Mouse (Mus musculus) heart, embryonic 14.5 days (tissue): ENCODE measurements around the gene Cdon. TPM values are rescaled to one million over a fixed set of nuclear protein-coding genes. Genes with fewer than 3 reads are reported as not detected.
A peak's percentile ranks its signal among the peaks of the same experiment; 100 is the strongest.

Experiments used
- ATAC-seq: fragments of 200-750 bp; cut with Nextera tagmentation; 2 replicates; pipeline ENCODE4 v1.8.0; 2017; ENCODE audit warnings: low read depth, moderate TSS enrichment; ENCODE audit not compliant: insufficient number of reproducible peaks, insufficient read depth, low FRiP score
- H3K27ac ChIP-seq, 2 experiments: fragments of 200-500 bp in 1 of 2; fragments of 300-500 bp in 1 of 2; sonication (generic) in 1 of 2; replicated peaks in 1 of 2; 2 replicates each; pipeline ENCODE4 v1.5.1; 2012 to 2014; ENCODE audit warnings: low read depth in 2 of 2, low read length in 2 of 2, control low read depth in 1 of 2, mild to moderate bottlenecking in 1 of 2, mixed read lengths in 1 of 2; ENCODE audit not compliant: control insufficient read depth in 1 of 2, insufficient read depth in 1 of 2
- H3K27me3 ChIP-seq: fragments of 300-500 bp; sonication (generic); 2 replicates; pipeline ENCODE4 v1.6.1; 2014; ENCODE audit warnings: mild to moderate bottlenecking, low read length, control low read depth; ENCODE audit not compliant: control insufficient read depth, insufficient read depth
- H3K36me3 ChIP-seq: fragments of 300-500 bp; sonication (generic); 2 replicates; pipeline ENCODE4 v1.6.1; 2014; ENCODE audit warnings: mild to moderate bottlenecking, control low read depth, low read length, mixed read lengths; ENCODE audit not compliant: control insufficient read depth, insufficient read depth
- H3K4me1 ChIP-seq, 2 experiments: fragments of 200-500 bp in 1 of 2; fragments of 300-500 bp in 1 of 2; sonication (generic) in 1 of 2; 2 replicates each; pipeline ENCODE4 v1.6.1; 2012 to 2014; ENCODE audit warnings: low read length in 2 of 2, control low read depth in 1 of 2, mixed read lengths in 1 of 2; ENCODE audit not compliant: control insufficient read depth in 2 of 2, insufficient read depth in 2 of 2
- H3K4me2 ChIP-seq: fragments of 300-500 bp; sonication (generic); 2 replicates; pipeline ENCODE4 v1.6.1; 2014; ENCODE audit warnings: mild to moderate bottlenecking, low read length
- H3K4me3 ChIP-seq, 2 experiments: fragments of 200-500 bp in 1 of 2; fragments of 300-500 bp in 1 of 2; sonication (generic) in 1 of 2; 2 replicates each; pipeline ENCODE4 v1.5.1; 2012 to 2014; ENCODE audit warnings: low read length in 2 of 2, mild to moderate bottlenecking in 2 of 2, control low read depth in 1 of 2, low read depth in 1 of 2, moderate library complexity in 1 of 2; ENCODE audit not compliant: control insufficient read depth in 1 of 2, insufficient read depth in 1 of 2
- H3K9ac ChIP-seq: fragments of 300-500 bp; sonication (generic); 2 replicates; pipeline ENCODE4 v1.6.1; 2014; ENCODE audit warnings: mild to moderate bottlenecking, low read length
- H3K9me3 ChIP-seq: fragments of 300-500 bp; sonication (generic); 2 replicates; pipeline ENCODE4 v1.6.1; 2016; ENCODE audit warnings: low read length, control low read depth; ENCODE audit not compliant: control insufficient read depth
- WGBS: fragments of 180-500 bp; shearing (Covaris S2); extraction: QIAGEN DNeasy Blood & Tissue Kit; methylation state at CpG from one replicate; pipeline ENCODE4 v1.1.7; 2014; 5-methylcytosine and 5-hydroxymethylcytosine counted together
- polyA plus RNA-seq: library from polyadenylated mRNA; unstranded; fragments of >200 nt; fragmentation: Nextera tagmentation; extraction: Ambion mirVana; gene quantifications from 2 replicates; pipeline ENCODE4 v1.2.1, GENCODE M21; 2014

Gene Cdon
- polyA plus RNA-seq, 1 experiment from 2014 or later, result 8.1 TPM

DNA sequence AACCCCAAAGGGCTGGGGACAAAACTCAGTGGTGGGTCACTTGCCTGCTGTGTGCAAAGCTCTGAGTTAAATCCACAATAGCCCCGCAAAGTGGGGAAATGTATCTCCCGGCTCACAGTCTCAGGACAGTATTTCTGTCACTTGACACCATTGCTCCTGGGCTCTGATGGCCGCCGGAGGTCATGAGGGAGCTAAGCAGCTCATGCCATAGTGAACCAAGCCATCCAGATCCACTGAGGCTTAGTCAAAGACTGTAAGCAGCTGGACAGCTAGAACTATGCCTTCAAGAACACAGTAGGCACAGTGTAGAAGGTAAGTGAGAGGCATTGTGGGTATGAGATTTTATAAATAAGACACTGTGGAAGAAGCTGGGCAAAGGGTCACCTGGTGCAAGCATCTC lies 74.0 kb downstream of the Cdon start:
- ATAC-seq, result no peak

GRCm38 (mm10) chr9:35495471-35495870 lies 74.5 kb downstream of the Cdon start:
- Histone ChIP-seq H3K9ac (no peak overlapping the region), H3K27me3 (no peaks in the 10 kb centered on the region), H3K9me3 (no peaks in the 10 kb centered on the region), H3K4me3 (no peak overlapping the region), H3K4me1 (no peaks in the 10 kb centered on the region), H3K36me3 (peaks cover 39% of the 10 kb centered on the region; the same call in 1 of the 2 replicates), H3K4me2 (no peak overlapping the region), H3K27ac (no peak overlapping the region)
- WGBS, result 78% methylated on average over 3 of the region's 3 CpGs
- no peak for ATAC-seq

More for the DNA sequence above, 74.0 kb downstream of the Cdon start:
- H3K4me1 ChIP-seq, result no peaks in the 10 kb centered on the region
- no peak overlapping the region for H3K4me3 ChIP-seq
- no peak overlapping the region for H3K27ac ChIP-seq
- no peak overlapping the region for H3K4me2 ChIP-seq
- WGBS, result 50% methylated on average over 4 of the region's 4 CpGs
- H3K36me3 ChIP-seq, result peaks cover 37% of the 10 kb centered on the region; the same call in 1 of the 2 replicates
- no peaks in the 10 kb centered on the region for H3K9me3 ChIP-seq
- H3K9ac ChIP-seq, result no peak overlapping the region
- no peaks in the 10 kb centered on the region for H3K27me3 ChIP-seq

- H3K9me3 ChIP-seq, result no peaks in the 10 kb centered on the region
- no peak for ATAC-seq
- 85% methylated on average over 6 of the region's 6 CpGs for WGBS
- no peaks in the 10 kb centered on the region for H3K27me3 ChIP-seq
- H3K4me3 ChIP-seq, result no peak overlapping the region
- H3K4me1 ChIP-seq, result no peaks in the 10 kb centered on the region
- peaks cover 59% of the 10 kb centered on the region for H3K36me3 ChIP-seq
- no peak overlapping the region for H3K9ac ChIP-seq
- no peak overlapping the region for H3K4me2 ChIP-seq
- H3K27ac ChIP-seq, result no peak overlapping the region
Observed at GRCm38 (mm10) chr9:35499946-35500345, 79.0 kb downstream of the Cdon start.

- Histone ChIP-seq H3K4me2 (no peak overlapping the region), H3K9ac (no peak overlapping the region), H3K27ac (no peak overlapping the region), H3K4me3 (no peak overlapping the region), H3K4me1 (peaks cover 8 to 10% of the 10 kb centered on the region in 2 experiments), H3K27me3 (no peaks in the 10 kb centered on the region), H3K9me3 (no peaks in the 10 kb centered on the region), H3K36me3 (peaks cover 55% of the 10 kb centered on the region)
- 86% methylated on average over 10 of the region's 10 CpGs for WGBS
- ATAC-seq, result no peak
Observed at GRCm38 (mm10) chr9:35502361-35503000, 81.6 kb downstream of the Cdon start.

DNA sequence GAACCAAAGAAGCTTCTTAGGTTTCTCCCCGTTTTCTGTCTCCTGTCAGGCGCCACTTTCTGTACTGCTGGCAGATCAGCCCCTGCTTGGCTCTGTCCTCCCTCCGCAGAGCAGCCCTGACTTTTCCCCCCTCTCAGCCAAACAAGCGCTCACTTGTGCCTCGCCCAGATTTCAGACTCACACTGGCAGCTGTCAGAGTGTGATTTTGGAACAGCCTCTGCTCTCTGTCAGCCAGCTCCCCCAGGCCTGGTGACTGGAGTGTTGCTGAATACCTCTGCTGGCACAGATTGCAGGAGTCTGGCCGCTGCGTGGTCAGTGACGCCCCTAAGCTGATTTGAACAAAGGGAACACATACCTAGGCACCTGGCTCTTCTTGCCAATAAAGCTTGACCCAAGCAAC lies 87.3 kb downstream of the Cdon start:
- Histone ChIP-seq H3K9ac (no peak overlapping the region), H3K9me3 (no peaks in the 10 kb centered on the region), H3K4me2 (peak overlapping the region; percentile 24), H3K4me3 (no peak overlapping the region), H3K36me3 (peaks cover 21% of the 10 kb centered on the region), H3K27me3 (no peaks in the 10 kb centered on the region), H3K4me1 (peaks cover 14 to 27% of the 10 kb centered on the region in 2 experiments), H3K27ac (peak overlapping the region; percentile 84 to 87)
- 18% methylated on average over 8 of the region's 8 CpGs for WGBS
- ATAC-seq, result peak; percentile 86

DNA sequence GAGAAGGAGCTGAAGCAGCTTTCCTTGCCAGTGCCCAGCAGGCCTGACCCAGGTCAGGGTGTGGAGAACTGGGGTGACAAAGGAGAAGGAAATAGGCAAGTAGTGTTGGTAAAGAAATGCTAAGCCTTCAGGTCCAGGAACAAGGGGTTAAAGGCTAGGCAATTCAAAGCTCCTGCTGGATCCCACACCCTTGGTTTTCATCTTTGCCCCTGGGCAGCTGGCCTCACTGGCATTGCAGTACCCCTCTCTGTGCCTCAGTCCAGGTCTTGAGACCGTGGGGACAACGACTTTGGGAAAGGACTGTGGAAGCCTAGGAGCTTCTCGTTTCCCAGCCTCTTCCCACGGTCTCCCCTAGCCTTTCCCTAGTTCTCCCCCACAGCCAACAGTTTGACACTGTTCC lies 93.0 kb downstream of the Cdon start:
- no peak overlapping the region for H3K4me3 ChIP-seq
- no peak for ATAC-seq
- WGBS, result 80% methylated on average over 4 of the region's 4 CpGs
- no peak overlapping the region for H3K9ac ChIP-seq
- no peaks in the 10 kb centered on the region for H3K36me3 ChIP-seq
- H3K9me3 ChIP-seq, result no peaks in the 10 kb centered on the region
- peaks cover 2 to 5% of the 10 kb centered on the region in 2 experiments; a peak in 2 of 4 replicates for H3K4me1 ChIP-seq
- no peaks in the 10 kb centered on the region for H3K27me3 ChIP-seq
- H3K4me2 ChIP-seq, result no peak overlapping the region
- H3K27ac ChIP-seq, result no peak overlapping the region

GRCm38 (mm10) chr9:35516182-35516581 lies 95.3 kb downstream of the Cdon start:
- H3K9ac ChIP-seq, result no peak overlapping the region
- no peaks in the 10 kb centered on the region for H3K27me3 ChIP-seq
- H3K27ac ChIP-seq, result no peak overlapping the region
- no peaks in the 10 kb centered on the region for H3K9me3 ChIP-seq
- ATAC-seq, result no peak
- H3K4me3 ChIP-seq, result no peak overlapping the region
- 78% methylated on average over 5 of the region's 5 CpGs for WGBS
- no peak overlapping the region for H3K4me2 ChIP-seq
- no peaks in the 10 kb centered on the region for H3K4me1 ChIP-seq
- no peaks in the 10 kb centered on the region for H3K36me3 ChIP-seq

- Histone ChIP-seq H3K4me2 (no peak overlapping the region), H3K9ac (no peak overlapping the region), H3K27ac (no peak overlapping the region), H3K36me3 (no peaks in the 10 kb centered on the region), H3K4me3 (no peak overlapping the region), H3K9me3 (no peaks in the 10 kb centered on the region), H3K4me1 (no peaks in the 10 kb centered on the region), H3K27me3 (no peaks in the 10 kb centered on the region)
- WGBS, result 85% methylated on average over 16 of the region's 16 CpGs
- no peak for ATAC-seq
Observed at GRCm38 (mm10) chr9:35516711-35517110, 95.8 kb downstream of the Cdon start.
